In the genomic region with DNA sequence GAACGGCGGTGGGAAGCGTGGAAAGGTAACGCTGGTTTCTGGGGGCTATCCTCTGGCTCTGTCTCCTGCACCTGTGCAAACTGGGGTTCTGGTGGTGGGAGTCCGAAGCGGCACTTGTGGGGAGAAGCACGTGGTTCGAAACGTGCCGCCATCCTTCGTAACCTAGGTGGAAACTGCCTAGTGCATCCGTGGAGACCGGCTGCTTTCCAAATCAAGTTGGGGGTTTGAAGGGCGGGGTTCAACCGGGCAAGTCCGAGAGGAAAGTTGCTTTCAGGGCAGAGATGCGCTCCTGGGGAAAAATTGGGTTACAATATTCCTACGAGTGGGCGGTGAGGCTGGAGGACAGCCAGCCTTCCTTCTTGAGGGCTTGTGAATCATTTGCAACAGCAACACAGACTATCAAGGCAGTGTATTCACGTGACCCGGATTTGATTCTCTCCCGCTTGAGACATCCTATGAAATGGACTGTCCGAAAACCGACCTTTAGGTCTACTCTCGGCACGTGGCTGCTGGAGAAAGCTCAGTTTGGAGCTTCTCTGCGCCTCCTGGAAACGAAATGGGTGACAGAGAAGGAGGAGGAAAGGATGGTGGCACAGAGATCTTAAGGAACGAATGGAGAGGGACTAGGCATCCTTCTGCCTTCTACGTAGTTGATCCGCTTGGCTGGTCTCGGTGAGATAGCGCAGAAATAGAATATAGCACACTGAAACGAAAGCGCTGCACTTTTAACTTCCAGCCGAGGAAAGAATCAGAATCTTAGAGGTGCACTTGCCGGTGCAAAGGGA, we compare ENCODE assay signal across 8 mouse cellular contexts. TPM values are rescaled to one million over a fixed set of nuclear protein-coding genes. Genes with fewer than 3 reads are reported as not detected.
DNase-seq lines count a peak whose midpoint lies in the region; ATAC-seq and TF ChIP-seq lines count a peak whose summit lies in the region.

No protein-coding gene starts in this region.

- peak overlapping the region; percentile 63 for H3K27ac ChIP-seq in forebrain, embryonic 13.5 days
- 0 out of 2 replicates have a peak overlapping the region, but pooled peaks have one; percentile 36 for H3K27ac ChIP-seq in intestine, embryonic 15.5 days
- peak overlapping the region; percentile 42; the same call in 1 of the 2 replicates for H3K27ac ChIP-seq in limb, embryonic 10.5 days

- peak; percentile 6 for DNase-seq in gastrocnemius, postnatal 14 days
- DNase-seq in gastrocnemius, adult 8-10 months (ENCODE audit: low spot score in 2 of 2): no peak
- DNase-seq in cerebellum, adult 11 months: peak; percentile 59
- peak; percentile 55 for DNase-seq in limb, embryonic 10.5 days (ENCODE audit: low spot score)
- peak; percentile 4 for DNase-seq in testis, postnatal 14 days (ENCODE audit: low spot score)

- intact Hi-C loops in gastrocnemius, postnatal 14 days (cut with DNase I; ENCODE audit: low total_unique reads): no loop called here

- H3K4me3 ChIP-seq in forebrain, embryonic 13.5 days: peak overlapping the region; percentile 65
- H3K4me3 ChIP-seq in intestine, embryonic 15.5 days (replicated peaks): peak overlapping the region; percentile 51
- H3K4me3 ChIP-seq in limb, embryonic 10.5 days: peak overlapping the region; percentile 63
- H3K4me3 ChIP-seq in myocyte: peak overlapping the region; percentile 32

- no peaks in the 10 kb centered on the region for H3K9me3 ChIP-seq in forebrain, embryonic 13.5 days (replicated peaks)
- no peaks in the 10 kb centered on the region for H3K9me3 ChIP-seq in intestine, embryonic 15.5 days
- no peaks in the 10 kb centered on the region for H3K9me3 ChIP-seq in limb, embryonic 10.5 days (replicated peaks)

- no peaks in the 10 kb centered on the region for H3K79me2 ChIP-seq in myocyte (ENCODE audit: control insufficient read depth, insufficient read depth)

- TF ChIP-seq POLR2A in myocyte (IDR thresholded peaks at IDR 0.05; ENCODE audit: insufficient read length, low read depth): no peak

- H3K27me3 ChIP-seq in forebrain, embryonic 13.5 days: no peaks in the 10 kb centered on the region
- H3K27me3 ChIP-seq in intestine, embryonic 15.5 days (replicated peaks): peaks cover 5% of the 10 kb centered on the region
- H3K27me3 ChIP-seq in limb, embryonic 10.5 days (ENCODE audit: low read depth, poor library complexity, severe bottlenecking): peaks cover 18% of the 10 kb centered on the region
- H3K27me3 ChIP-seq in myocyte (ENCODE audit: control insufficient read depth, insufficient read depth, insufficient read length): no peaks in the 10 kb centered on the region

- H3K4me2 ChIP-seq in forebrain, embryonic 13.5 days: peak overlapping the region; percentile 93
- H3K4me2 ChIP-seq in intestine, embryonic 15.5 days (replicated peaks): peak overlapping the region; percentile 96
- peak overlapping the region; percentile 96 for H3K4me2 ChIP-seq in myocyte (ENCODE audit: low read depth)

- peak; percentile 52 for ATAC-seq in forebrain, embryonic 13.5 days
- peak; percentile 60 for ATAC-seq in intestine, embryonic 15.5 days

- H3K4me1 ChIP-seq in forebrain, embryonic 13.5 days: no peaks in the 10 kb centered on the region
- peaks cover 13% of the 10 kb centered on the region for H3K4me1 ChIP-seq in intestine, embryonic 15.5 days (replicated peaks)
- peaks cover 5% of the 10 kb centered on the region for H3K4me1 ChIP-seq in limb, embryonic 10.5 days

- no peaks in the 10 kb centered on the region for H3K36me3 ChIP-seq in forebrain, embryonic 13.5 days (ENCODE audit: poor library complexity, severe bottlenecking)
- no peaks in the 10 kb centered on the region for H3K36me3 ChIP-seq in intestine, embryonic 15.5 days
- H3K36me3 ChIP-seq in limb, embryonic 10.5 days: no peaks in the 10 kb centered on the region
- H3K36me3 ChIP-seq in myocyte (ENCODE audit: control insufficient read depth, insufficient read depth): no peaks in the 10 kb centered on the region

- peak overlapping the region; percentile 76 for H3K9ac ChIP-seq in forebrain, embryonic 13.5 days
- peak overlapping the region; percentile 35 for H3K9ac ChIP-seq in intestine, embryonic 15.5 days

- peak overlapping the region; percentile 43 for H3ac ChIP-seq in myocyte (ENCODE audit: control insufficient read depth, insufficient read length)

- WGBS in forebrain, embryonic 13.5 days: under 1% methylated on average over 37 of the region's 37 CpGs
- under 1% methylated on average over 37 of the region's 37 CpGs for WGBS in intestine, embryonic 15.5 days
- under 1% methylated on average over 37 of the region's 37 CpGs for WGBS in limb, embryonic 10.5 days

TF ChIP-seq in myocyte, 11 proteins besides CTCF, POLR2A, EP300 and RAD21:
- TF ChIP-seq USF1 (IDR thresholded peaks at IDR 0.05; ENCODE audit: low read depth) (peak; percentile 74), TCF3 (IDR thresholded peaks at IDR 0.05; ENCODE audit: insufficient read length, low read depth) (no peak)
TF ChIP-seq in myocyte: peak in this region for 1.

RNA-seq across cellular contexts. Expression of gene Slc6a15, which starts 0.9 kb away (rescaled TPM):
- total RNA-seq in gastrocnemius, postnatal 14 days (2021): under 1 TPM; 0.10 to 0.18 TPM
- under 1 TPM; 0.15 to 0.35 (median 0.18) TPM for total RNA-seq in gastrocnemius, adult 8-10 months (2022)
- polyA plus RNA-seq in forebrain, embryonic 13.5 days (2015; fragmentation: Nextera tagmentation; extraction: Ambion mirVana): 37.6 and 47.4 TPM in 2 replicates
- 5.2 and 6.1 TPM in 2 replicates for polyA plus RNA-seq in intestine, embryonic 15.5 days (2015; fragmentation: Nextera tagmentation; extraction: Ambion mirVana)
- polyA plus RNA-seq in limb, embryonic 10.5 days (2016; fragmentation: Nextera tagmentation; extraction: Ambion mirVana): 1.5 and 1.6 TPM in 2 replicates
- 0.54 TPM for polyA plus RNA-seq in myocyte (2012; fragmentation: generic; extraction: Trizol)

Comparison
In these comparisons a context has a peak if more than half of its experiments do, and no peak if none do; other contexts are left out.
1. DNase-seq: peak in gastrocnemius, postnatal 14 days (single experiment), cerebellum, adult 11 months (single experiment), limb, embryonic 10.5 days (single experiment) and testis, postnatal 14 days (single experiment); none in gastrocnemius, adult 8-10 months (0 of 2).
2. Peak in every context shown above with its lines, with median percentiles within 50 percentile points of each other: H3K27ac ChIP-seq, H3K4me2 ChIP-seq and H3K4me3 ChIP-seq.